Mouse (Mus musculus) adrenal gland, postnatal 14 days (tissue): Measurements from ENCODE around the gene Psap. TPM values are rescaled to one million over a fixed set of nuclear protein-coding genes. Genes with fewer than 3 reads are reported as not detected.
"Not testable (repeated sequence)": the region's sequence is repeated elsewhere in the genome, so short reads cannot be mapped to it uniquely, and the experiment has no call there.

Source experiments
- DNase-seq: peaks from one replicate; pipeline ENCODE4 v3.0.0; 2021; ENCODE audit warnings: mixed read lengths
- long read RNA-seq, 2 experiments: library from polyadenylated mRNA; stranded (forward); transcript quantifications; one replicate each; pipeline ENCODE4 v2.0.0; 2021
- total RNA-seq: library from RNA; stranded (reverse); gene quantifications from 2 replicates; pipeline ENCODE4 v1.2.3, GENCODE M21; 2021

Psap gene
- total RNA-seq = 876 and 969 TPM in 2 replicates
- long read RNA-seq, experiment 1, transcript Psap-202 (14 exons, 2,646 nt) = major isoform, 53 of 123 reads
- long read RNA-seq, experiment 1, transcript Psap-201 (14 exons, 2,654 nt) = minor isoform, 7 of 123 reads
- long read RNA-seq, experiment 1, partial matches to known transcripts = 50 of 123 reads
- long read RNA-seq, experiment 1, other reads (novel, unspliced or antisense) = 13 of 123 reads
- long read RNA-seq, experiment 2, transcript Psap-202 (14 exons, 2,646 nt) = major isoform, 30 of 101 reads
- long read RNA-seq, experiment 2, transcript Psap-201 (14 exons, 2,654 nt) = minor isoform, 6 of 101 reads
- long read RNA-seq, experiment 2, partial matches to known transcripts = 57 of 101 reads
- long read RNA-seq, experiment 2, other reads (novel, unspliced or antisense) = 8 of 101 reads

GRCm38 (mm10) chr10:60277207-60278005 is at the start of gene Psap:
Psap (plus strand) TSS chr10:60277627.
- peak; percentile 98 for DNase-seq

GRCm38 (mm10) chr10:60227666-60228065 is 49.8 kb upstream of the Psap start:
- DNase-seq = no peak

- DNase-seq = no peak
Observed at GRCm38 (mm10) chr10:60229113-60229512, 48.3 kb upstream of the Psap start.

GRCm38 (mm10) chr10:60230321-60231088 is 46.9 kb upstream of the Psap start:
- no peak for DNase-seq

GRCm38 (mm10) chr10:60234006-60234405 is 43.4 kb upstream of the Psap start:
- no peak for DNase-seq

- not testable (repeated sequence) for DNase-seq
Observed at GRCm38 (mm10) chr10:60235876-60236275, 41.6 kb upstream of the Psap start.

- peak; percentile 80 for DNase-seq
Observed at GRCm38 (mm10) chr10:60237475-60238154, 39.8 kb upstream of the Psap start.

- DNase-seq = no peak
Observed at GRCm38 (mm10) chr10:60240416-60240815, 37.0 kb upstream of the Psap start.

GRCm38 (mm10) chr10:60243941-60244340 is 33.5 kb upstream of the Psap start:
- no peak for DNase-seq

GRCm38 (mm10) chr10:60245041-60245440 is 32.4 kb upstream of the Psap start:
- DNase-seq = peak; percentile 92

- DNase-seq = no peak
Observed at GRCm38 (mm10) chr10:60245635-60246034, 31.8 kb upstream of the Psap start.

- DNase-seq = peak; percentile 79
Observed at GRCm38 (mm10) chr10:60246519-60246918, 30.9 kb upstream of the Psap start.

- not testable (repeated sequence) for DNase-seq
Observed at GRCm38 (mm10) chr10:60248345-60248744, 29.1 kb upstream of the Psap start.

- no peak for DNase-seq
Observed at GRCm38 (mm10) chr10:60250426-60250965, 26.9 kb upstream of the Psap start.

- no peak for DNase-seq
Observed at GRCm38 (mm10) chr10:60252187-60252586, 25.2 kb upstream of the Psap start.

- DNase-seq = peak; percentile 62
Observed at GRCm38 (mm10) chr10:60252606-60253005, 24.8 kb upstream of the Psap start.

GRCm38 (mm10) chr10:60256088-60256487 is 21.3 kb upstream of the Psap start:
- no peak for DNase-seq

- no peak for DNase-seq
Observed at GRCm38 (mm10) chr10:60257261-60257825, 20.1 kb upstream of the Psap start.

GRCm38 (mm10) chr10:60260557-60261294 is 16.7 kb upstream of the Psap start:
- DNase-seq = no peak

GRCm38 (mm10) chr10:60261530-60261929 is 15.9 kb upstream of the Psap start:
- DNase-seq = peak; percentile 4
